Mouse (Mus musculus): ENCODE results near the gene Mvd. TPM values are rescaled to one million over a fixed set of nuclear protein-coding genes. Genes with fewer than 3 reads are reported as not detected.

Mvd gene
- 15.7 TPM for polyA plus RNA-seq (2014; fragmentation: Illumina TruSeq; extraction: RNeasy Lipid Tissue Mini Kit (QIAGEN cat#74804); ENCODE audit: insufficient read depth, low read depth, low replicate concordance)

DNA sequence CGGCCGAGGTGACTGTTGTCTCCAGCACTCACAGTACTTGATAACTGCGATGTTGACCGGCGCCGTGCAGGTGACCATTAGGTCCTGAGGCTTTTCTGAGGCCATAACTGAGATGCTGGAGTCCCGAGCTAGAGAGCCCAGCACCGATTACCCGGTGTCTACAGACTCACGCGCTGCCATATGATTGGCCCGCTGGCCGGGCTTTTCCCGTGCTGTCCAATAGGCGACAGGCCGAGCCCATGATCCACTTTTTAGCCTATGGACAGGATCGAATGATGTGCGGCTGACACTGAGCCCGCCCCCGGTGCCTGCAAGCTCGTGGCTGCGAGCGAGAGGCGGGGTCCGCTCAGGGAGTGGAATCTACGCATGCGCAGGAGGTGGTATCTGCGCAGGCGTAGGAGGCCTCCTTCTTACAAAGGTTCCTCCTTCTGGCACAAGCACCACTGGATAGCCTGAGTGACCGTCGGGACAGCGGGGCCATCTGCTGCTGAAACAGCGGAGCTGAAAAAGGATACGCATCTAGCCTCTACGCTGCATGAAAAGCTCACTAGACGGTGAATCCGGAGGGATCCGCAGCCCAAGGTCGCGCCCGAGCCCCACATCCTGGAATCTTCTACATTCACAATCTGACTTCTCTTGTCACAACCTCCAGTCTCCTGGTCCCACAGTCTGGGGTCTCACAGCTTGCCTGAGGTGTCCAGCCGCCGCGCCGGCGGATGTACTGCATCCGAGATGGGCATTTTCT lies at the start of gene Mvd:
Mvd (minus strand) TSS at position 161 of the 745 bp plus-strand sequence.

DNA sequence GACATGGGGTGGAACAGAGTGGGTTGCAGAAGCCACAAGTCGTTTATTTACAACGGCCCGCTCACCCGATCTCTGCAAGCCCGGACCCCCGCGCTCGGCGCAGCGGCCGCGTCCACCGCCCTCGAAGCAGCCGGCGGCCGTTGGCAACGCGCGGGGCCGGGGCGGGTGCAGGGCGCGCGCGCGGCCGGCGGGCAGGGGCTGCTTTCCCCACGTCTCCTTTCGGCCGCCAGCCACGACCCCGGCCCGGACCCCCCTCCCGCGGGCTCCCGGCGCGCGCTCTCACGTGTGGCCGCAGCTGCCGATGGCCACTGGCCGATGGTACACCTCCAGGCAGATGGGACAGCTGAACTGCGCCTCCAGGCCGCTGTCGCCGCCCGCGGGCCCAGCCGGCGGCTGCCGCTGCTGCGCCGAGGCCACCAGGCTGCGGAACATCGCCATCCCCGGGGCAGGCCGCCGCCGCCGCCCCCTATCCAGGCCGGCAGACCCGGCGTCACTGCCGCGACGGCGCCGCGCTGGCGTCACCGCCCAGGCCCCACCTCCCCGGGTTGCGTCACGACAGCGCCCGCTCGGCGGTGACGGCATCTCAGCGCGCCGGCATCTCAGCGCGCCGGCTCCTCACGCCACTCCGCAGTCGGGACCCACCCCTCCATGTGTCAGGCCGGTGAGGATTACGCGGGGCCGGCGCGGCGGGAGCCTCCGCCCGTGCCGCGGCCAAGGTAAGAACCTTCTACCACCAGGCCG lies 32.5 kb upstream of the Mvd start, which contains the start of the genes Rnf166 and Ctu2:
Rnf166 (minus strand) TSS at position 485 of the 741 bp plus-strand sequence.
Ctu2 (plus strand) TSS at position 564 of the 741 bp plus-strand sequence.

DNA sequence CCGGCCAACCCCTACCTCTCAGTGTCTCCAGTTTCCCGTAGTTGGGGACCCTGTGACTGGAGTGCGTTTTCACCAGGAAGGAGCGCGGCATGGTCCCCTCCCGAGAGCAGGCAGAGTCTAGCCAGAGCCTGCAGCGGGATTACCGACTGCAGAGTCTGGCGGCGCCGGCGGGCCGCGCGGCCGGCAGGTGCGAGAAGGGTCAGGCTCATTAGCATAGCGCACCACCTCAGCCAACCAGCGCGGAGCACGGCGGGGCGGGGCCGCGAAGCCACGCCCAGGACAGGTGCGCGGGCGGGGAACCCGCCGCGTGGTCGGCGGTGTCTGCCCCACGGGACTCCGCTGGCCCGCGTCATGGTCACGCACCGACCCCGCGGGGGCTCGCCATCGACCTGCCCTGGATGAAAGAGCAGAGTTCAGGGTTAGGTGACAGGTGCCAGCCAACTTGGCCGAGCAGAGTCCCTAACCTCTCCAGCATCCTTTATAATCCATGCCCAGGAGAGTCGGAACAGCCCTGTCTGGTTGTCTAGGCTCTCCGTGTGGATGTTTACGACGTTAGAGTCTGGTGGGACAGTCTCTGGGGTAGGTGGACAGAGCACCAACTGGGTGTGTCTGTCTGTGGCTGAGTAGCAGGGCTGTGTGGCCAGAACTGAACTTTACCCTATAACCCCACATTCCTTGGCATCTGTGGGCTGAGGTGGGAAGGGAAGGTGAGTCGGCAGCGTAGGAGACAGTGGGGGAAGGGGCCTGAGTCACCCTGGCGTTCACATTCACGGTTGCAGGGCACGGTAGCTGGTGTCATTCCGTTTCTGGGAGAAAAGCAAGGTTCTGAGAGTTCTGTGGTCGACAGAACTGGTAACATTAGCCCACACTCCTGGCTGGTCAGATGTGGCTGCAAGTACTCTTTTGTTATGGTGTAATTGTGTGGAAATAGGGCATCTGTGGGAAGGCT lies 17.6 kb upstream of the Mvd start, which contains the start of gene Snai3:
Snai3 (minus strand) TSS at position 210 of the 949 bp plus-strand sequence.

DNA sequence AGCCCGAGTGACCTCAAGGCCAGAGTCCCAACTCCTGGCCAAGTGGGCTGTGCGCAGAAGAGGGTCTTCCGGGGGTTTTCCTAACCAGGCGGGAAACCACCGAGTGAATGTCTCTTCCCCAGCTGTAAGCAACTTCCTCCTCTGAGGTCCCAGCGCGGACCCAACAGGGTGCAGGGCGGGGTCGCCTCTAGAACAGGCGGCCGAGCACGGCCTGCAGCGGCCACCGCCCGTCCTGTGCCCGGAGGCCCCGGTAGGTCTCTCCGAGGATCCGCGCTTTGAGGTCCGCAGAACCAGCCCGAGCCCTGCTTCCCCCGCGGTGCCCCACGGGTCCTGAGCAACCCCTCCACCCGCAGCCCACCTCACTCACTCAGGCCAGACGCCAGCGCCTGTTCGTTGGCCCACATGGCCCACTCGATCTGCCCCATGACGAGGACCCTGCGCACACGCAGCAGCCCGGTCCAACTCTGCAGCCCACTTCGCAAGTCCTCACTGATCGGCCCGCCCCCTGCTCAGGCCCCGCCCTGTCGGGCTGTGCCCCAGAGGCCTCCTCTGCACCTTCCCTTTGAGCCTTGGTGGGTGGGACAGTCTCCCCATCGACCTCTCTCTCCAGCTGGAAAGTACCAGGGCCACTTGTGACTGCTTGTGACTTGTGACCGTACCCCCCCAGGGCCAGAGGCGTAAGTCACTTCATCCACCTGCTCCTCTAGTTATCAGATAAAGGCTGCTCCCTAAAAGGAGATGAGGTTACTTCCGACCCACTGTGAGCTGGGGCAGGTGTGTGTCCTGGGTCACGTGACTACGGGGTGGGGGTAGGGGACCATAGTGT lies 10.6 kb downstream of the Mvd start, which contains the start of gene Cyba:
Cyba (minus strand) TSS at position 488 of the 826 bp plus-strand sequence.

DNA sequence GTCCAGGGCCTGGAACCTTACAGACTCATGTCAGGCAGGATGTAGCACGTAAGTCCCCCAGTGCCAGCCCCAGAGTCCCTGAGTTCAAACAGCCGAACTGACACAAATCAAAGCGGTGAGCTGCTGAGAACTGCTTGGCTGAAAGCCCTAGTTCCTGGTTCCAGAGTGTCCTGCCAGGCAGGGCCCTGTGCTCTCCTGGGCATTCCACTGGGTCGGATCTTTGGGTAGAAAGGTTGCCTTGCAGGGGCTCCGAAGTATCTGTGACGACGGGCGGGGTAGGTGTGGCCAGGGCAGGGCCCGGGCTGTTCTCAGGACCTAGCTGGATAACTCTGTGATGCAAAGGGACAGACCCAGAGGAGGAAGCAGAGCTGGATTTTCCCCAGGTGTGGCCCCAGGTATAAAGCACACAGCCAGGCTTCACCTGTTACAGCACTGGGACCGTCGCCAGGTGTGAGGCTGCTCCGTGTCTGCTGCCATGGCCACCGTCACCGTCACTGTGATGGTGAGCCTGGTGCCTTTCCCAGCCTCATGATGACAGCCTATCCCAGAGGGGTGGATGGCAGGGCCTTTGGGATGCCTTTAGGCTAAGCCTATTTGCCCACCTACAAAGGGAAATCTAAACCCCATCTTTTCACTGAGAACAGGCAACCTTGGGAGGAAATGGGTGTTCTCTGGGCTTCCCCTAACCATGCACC lies 21.7 kb downstream of the Mvd start, which contains the start of gene Il17c:
Il17c (plus strand) TSS at position 645 of the 695 bp plus-strand sequence.

Other genes with a start within 250 kb of the Mvd start
- 5.1 TPM for gene Zfpm1, start 161.3 kb downstream of the Mvd start, polyA plus RNA-seq (2014; fragmentation: Illumina TruSeq; extraction: RNeasy Lipid Tissue Mini Kit (QIAGEN cat#74804); ENCODE audit: insufficient read depth, low read depth, low replicate concordance)
- gene Trhr2, start 82.7 kb downstream of the Mvd start, polyA plus RNA-seq (2014; fragmentation: Illumina TruSeq; extraction: RNeasy Lipid Tissue Mini Kit (QIAGEN cat#74804); ENCODE audit: insufficient read depth, low read depth, low replicate concordance): not detected
- gene Zc3h18, start 66.8 kb downstream of the Mvd start, polyA plus RNA-seq (2014; fragmentation: Illumina TruSeq; extraction: RNeasy Lipid Tissue Mini Kit (QIAGEN cat#74804); ENCODE audit: insufficient read depth, low read depth, low replicate concordance): 12.5 TPM
- not detected for gene Il17c, start 21.4 kb downstream of the Mvd start, polyA plus RNA-seq (2014; fragmentation: Illumina TruSeq; extraction: RNeasy Lipid Tissue Mini Kit (QIAGEN cat#74804); ENCODE audit: insufficient read depth, low read depth, low replicate concordance)
- gene Cyba, start 10.5 kb downstream of the Mvd start, polyA plus RNA-seq (2014; fragmentation: Illumina TruSeq; extraction: RNeasy Lipid Tissue Mini Kit (QIAGEN cat#74804); ENCODE audit: insufficient read depth, low read depth, low replicate concordance): 309 TPM
- 0.38 TPM for gene Snai3, start 17.3 kb upstream of the Mvd start, polyA plus RNA-seq (2014; fragmentation: Illumina TruSeq; extraction: RNeasy Lipid Tissue Mini Kit (QIAGEN cat#74804); ENCODE audit: insufficient read depth, low read depth, low replicate concordance)
- gene Rnf166, start 32.6 kb upstream of the Mvd start, polyA plus RNA-seq (2014; fragmentation: Illumina TruSeq; extraction: RNeasy Lipid Tissue Mini Kit (QIAGEN cat#74804); ENCODE audit: insufficient read depth, low read depth, low replicate concordance): 25.3 TPM
- 12.7 TPM for gene Ctu2, start 32.7 kb upstream of the Mvd start, polyA plus RNA-seq (2014; fragmentation: Illumina TruSeq; extraction: RNeasy Lipid Tissue Mini Kit (QIAGEN cat#74804); ENCODE audit: insufficient read depth, low read depth, low replicate concordance)
- gene Piezo1, start 107.9 kb upstream of the Mvd start, polyA plus RNA-seq (2014; fragmentation: Illumina TruSeq; extraction: RNeasy Lipid Tissue Mini Kit (QIAGEN cat#74804); ENCODE audit: insufficient read depth, low read depth, low replicate concordance): 35.9 TPM
- gene Cdt1, start 124.6 kb upstream of the Mvd start, polyA plus RNA-seq (2014; fragmentation: Illumina TruSeq; extraction: RNeasy Lipid Tissue Mini Kit (QIAGEN cat#74804); ENCODE audit: insufficient read depth, low read depth, low replicate concordance): 5.7 TPM
- 101 TPM for gene Aprt, start 133.5 kb upstream of the Mvd start, polyA plus RNA-seq (2014; fragmentation: Illumina TruSeq; extraction: RNeasy Lipid Tissue Mini Kit (QIAGEN cat#74804); ENCODE audit: insufficient read depth, low read depth, low replicate concordance)
- 6.9 TPM for gene Galns, start 168.0 kb upstream of the Mvd start, polyA plus RNA-seq (2014; fragmentation: Illumina TruSeq; extraction: RNeasy Lipid Tissue Mini Kit (QIAGEN cat#74804); ENCODE audit: insufficient read depth, low read depth, low replicate concordance)
- gene Trappc2l, start 168.2 kb upstream of the Mvd start, polyA plus RNA-seq (2014; fragmentation: Illumina TruSeq; extraction: RNeasy Lipid Tissue Mini Kit (QIAGEN cat#74804); ENCODE audit: insufficient read depth, low read depth, low replicate concordance): 63.9 TPM
- gene Pabpn1l, start 179.3 kb upstream of the Mvd start, polyA plus RNA-seq (2014; fragmentation: Illumina TruSeq; extraction: RNeasy Lipid Tissue Mini Kit (QIAGEN cat#74804); ENCODE audit: insufficient read depth, low read depth, low replicate concordance): 0.21 TPM